Mouse (Mus musculus): ENCODE results near the gene Tmem240. TPM values are rescaled to one million over a fixed set of nuclear protein-coding genes. Genes with fewer than 3 reads are reported as not detected.
A peak's percentile ranks its signal among the peaks of the same experiment; 100 is the strongest.

The Tmem240 gene
- total RNA-seq, 2 experiments from 2014 or later, result 0.41 to 0.67 TPM

GRCm38 (mm10) chr4:155761356-155762099 lies 26.9 kb downstream of the Tmem240 start:
- Histone ChIP-seq H3K27ac (peak overlapping the region; percentile 94), H3K4me3 (peak overlapping the region; percentile 85)
- intact Hi-C loops (cut with DNase I), result no loop called here
- no peak for TF ChIP-seq CTCF (IDR thresholded peaks at IDR 0.05)
- peak; percentile 50 for DNase-seq

- no peak for TF ChIP-seq CTCF (IDR thresholded peaks at IDR 0.05)
- peak; percentile 31 for DNase-seq
- intact Hi-C loops (cut with DNase I), result no loop called here
- Histone ChIP-seq H3K4me3 (no peak overlapping the region), H3K27ac (no peak overlapping the region)
Observed at GRCm38 (mm10) chr4:155762357-155762756, 27.8 kb downstream of the Tmem240 start.

- no peak for TF ChIP-seq CTCF (IDR thresholded peaks at IDR 0.05)
- no peak for DNase-seq
- H3K4me3 ChIP-seq, result peak overlapping the region; percentile 86
- intact Hi-C loops (cut with DNase I), result no loop called here
- H3K27ac ChIP-seq, result peak overlapping the region; percentile 93
Observed at GRCm38 (mm10) chr4:155769496-155769879, 34.9 kb downstream of the Tmem240 start.

GRCm38 (mm10) chr4:155769880-155770512 lies 35.4 kb downstream of the Tmem240 start:
- peak; percentile 77 for TF ChIP-seq CTCF (IDR thresholded peaks at IDR 0.05)
- Histone ChIP-seq H3K27ac (peak overlapping the region; percentile 93), H3K4me3 (peak overlapping the region; percentile 86)
- peak; percentile 95 for DNase-seq
- intact Hi-C loops (cut with DNase I), result loop anchor here (1.0 to 5.0 kb wide), 2 partner anchors 14 to 48 kb away; no protein-coding TSS in a partner anchor

- no peak for TF ChIP-seq CTCF (IDR thresholded peaks at IDR 0.05)
- Histone ChIP-seq H3K4me3 (peak overlapping the region; percentile 86), H3K27ac (peak overlapping the region; percentile 93)
- DNase-seq, result peak; percentile 92
- intact Hi-C loops (cut with DNase I), result loop anchor here (1.0 to 5.0 kb wide), 2 partner anchors 14 to 48 kb away; no protein-coding TSS in a partner anchor
Observed at GRCm38 (mm10) chr4:155770626-155771025, 36.0 kb downstream of the Tmem240 start.

- TF ChIP-seq CTCF (IDR thresholded peaks at IDR 0.05), result no peak
- intact Hi-C loops (cut with DNase I), result loop anchor here (5.0 kb wide), 1 partner anchor 49 kb away; no protein-coding TSS in a partner anchor
- no peak overlapping the region for H3K4me3 ChIP-seq
- peak overlapping the region; percentile 93 for H3K27ac ChIP-seq
- DNase-seq, result no peak
Observed at GRCm38 (mm10) chr4:155771706-155772105, 37.1 kb downstream of the Tmem240 start.

- intact Hi-C loops (cut with DNase I), result loop anchor here (5.0 kb wide), 1 partner anchor 50 kb away; no protein-coding TSS in a partner anchor
Observed at GRCm38 (mm10) chr4:155772786-155773185, 38.2 kb downstream of the Tmem240 start.

GRCm38 (mm10) chr4:155773335-155774078 lies 38.9 kb downstream of the Tmem240 start:
- peak overlapping the region; percentile 82 for H3K4me3 ChIP-seq
- intact Hi-C loops (cut with DNase I), result loop anchor here (5.0 kb wide), 1 partner anchor 51 kb away; no protein-coding TSS in a partner anchor
- no peak for TF ChIP-seq CTCF (IDR thresholded peaks at IDR 0.05)
- peak overlapping the region; percentile 88 for H3K27ac ChIP-seq
- DNase-seq, result no peak

More at GRCm38 (mm10) chr4:155772786-155773185, 38.2 kb downstream of the Tmem240 start:
- Histone ChIP-seq H3K4me3 (peak overlapping the region; percentile 82), H3K27ac (peak overlapping the region; percentile 93; the same call in 1 of the 2 replicates)
- DNase-seq, result no peak
- no peak for TF ChIP-seq CTCF (IDR thresholded peaks at IDR 0.05)

GRCm38 (mm10) chr4:155774280-155774754 lies 39.7 kb downstream of the Tmem240 start, which contains the start of gene Vwa1:
Vwa1 (minus strand) TSS chr4:155774698.
- TF ChIP-seq CTCF (IDR thresholded peaks at IDR 0.05), result no peak
- peak; percentile 95 for DNase-seq
- H3K27ac ChIP-seq, result peak within 1 kb of the TSS; percentile 88
- H3K4me3 ChIP-seq, result peak within 1 kb of the TSS; percentile 82
- intact Hi-C loops (cut with DNase I), result loop anchor here (5.0 kb wide), 1 partner anchor 52 kb away; no protein-coding TSS in a partner anchor

- intact Hi-C loops (cut with DNase I), result loop anchor here (5.0 kb wide), 1 partner anchor 53 kb away; no protein-coding TSS in a partner anchor
Observed at GRCm38 (mm10) chr4:155774971-155775740, 40.6 kb downstream of the Tmem240 start.

GRCm38 (mm10) chr4:155775855-155776254 lies 41.3 kb downstream of the Tmem240 start:
- peak; percentile 67 for DNase-seq
- no peak overlapping the region for H3K4me3 ChIP-seq
- H3K27ac ChIP-seq, result peak overlapping the region; percentile 88
- intact Hi-C loops (cut with DNase I), result no loop called here
- no peak for TF ChIP-seq CTCF (IDR thresholded peaks at IDR 0.05)

More at GRCm38 (mm10) chr4:155774971-155775740, 40.6 kb downstream of the Tmem240 start:
- no peak for TF ChIP-seq CTCF (IDR thresholded peaks at IDR 0.05)
- DNase-seq, result peak; percentile 78
- Histone ChIP-seq H3K27ac (peak overlapping the region; percentile 88), H3K4me3 (peak overlapping the region; percentile 82)

Measured in gastrocnemius, adult 2 months (tissue).